Mouse (Mus musculus): ENCODE results near the gene Gpr18.

DNA sequence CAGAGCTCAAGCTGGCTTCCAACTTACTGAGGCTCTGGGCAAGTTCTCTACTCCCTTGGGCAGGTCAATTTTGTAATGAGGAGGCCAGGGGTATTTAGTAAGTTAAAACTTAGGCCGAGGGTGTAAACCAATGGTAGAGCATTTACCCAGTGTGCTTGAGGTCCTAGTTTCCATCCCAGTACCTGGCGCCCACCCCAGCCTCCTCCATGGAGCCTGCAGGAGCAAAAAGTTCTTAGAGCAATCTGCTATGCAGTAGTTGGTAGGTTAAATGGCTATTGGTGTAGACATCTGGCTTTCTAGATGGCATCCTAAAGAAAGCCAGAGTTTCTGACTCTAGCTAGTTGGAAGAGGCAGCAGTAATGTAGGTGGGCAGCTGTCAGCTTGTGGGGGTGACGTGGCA lies 33.9 kb upstream of the Gpr18 start:
- no peak for TF ChIP-seq CTCF (IDR thresholded peaks at IDR 0.05; ENCODE audit: extremely low read depth, insufficient read depth, insufficient read length, insufficient replicate concordance)
- TF ChIP-seq POLR2A (IDR thresholded peaks at IDR 0.05; ENCODE audit: low read depth, low read length), result no peak
